Mouse (Mus musculus): ENCODE measurements around the gene Olfr906.

GRCm38 (mm10) chr9:38462844-38463243 lies 24.0 kb upstream of the Olfr906 start, which contains the start of gene Olfr904:
- no peak for TF ChIP-seq POLR2A (IDR thresholded peaks at IDR 0.05; ENCODE audit: low read depth, low read length)
- no peak for TF ChIP-seq CTCF (conservative IDR thresholded peaks at IDR 0.05; ENCODE audit: insufficient read depth, insufficient read length, low read depth, low read length)

Data from kidney, adult 2 months (tissue).